Mouse (Mus musculus) left cerebral cortex, adult 8-10 months (tissue): ENCODE results near the gene Rfx7. TPM values are rescaled to one million over a fixed set of nuclear protein-coding genes. Genes with fewer than 3 reads are reported as not detected.
"Not testable (repeated sequence)": the region's sequence is repeated elsewhere in the genome, so short reads cannot be mapped to it uniquely, and the experiment has no call there.

Source experiments
- DNase-seq, 2 experiments: peaks; one replicate each; pipeline ENCODE4 v3.0.0; 2022; ENCODE audit warnings: low spot score in 2 of 2
- microRNA-seq, 2 experiments: library from miRNA; unstranded; fragments of <30 nt; microRNA quantifications; one replicate each; pipeline ENCODE4 v1.2.0; 2022
- total RNA-seq, 4 experiments: library from RNA; stranded (reverse); gene quantifications; 2 replicates each; pipeline ENCODE4 v1.2.4; 2022

Gene Rfx7
- total RNA-seq, 4 experiments from 2014 or later, result 28.4 to 33.9 (median 29.6) TPM

DNA sequence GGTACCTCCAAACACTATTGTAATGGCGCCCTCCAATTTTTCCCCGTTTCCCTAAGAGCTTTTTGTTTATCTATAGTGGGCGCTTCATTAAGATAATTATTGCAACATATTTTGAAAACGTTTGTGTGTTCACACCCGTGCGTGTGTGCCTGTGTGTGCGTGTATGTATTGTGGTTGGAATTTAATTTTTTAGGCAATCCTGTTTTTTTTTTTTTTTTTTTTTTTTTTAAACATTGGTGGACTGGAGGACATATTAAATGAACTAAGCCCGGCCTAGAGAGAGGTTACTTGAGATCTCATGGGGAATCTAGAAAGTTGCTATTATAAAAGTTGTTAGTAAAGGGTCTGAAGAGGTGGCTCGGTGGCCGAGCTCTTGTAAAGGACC lies 131.5 kb downstream of the Rfx7 start:
- no peak for DNase-seq

DNA sequence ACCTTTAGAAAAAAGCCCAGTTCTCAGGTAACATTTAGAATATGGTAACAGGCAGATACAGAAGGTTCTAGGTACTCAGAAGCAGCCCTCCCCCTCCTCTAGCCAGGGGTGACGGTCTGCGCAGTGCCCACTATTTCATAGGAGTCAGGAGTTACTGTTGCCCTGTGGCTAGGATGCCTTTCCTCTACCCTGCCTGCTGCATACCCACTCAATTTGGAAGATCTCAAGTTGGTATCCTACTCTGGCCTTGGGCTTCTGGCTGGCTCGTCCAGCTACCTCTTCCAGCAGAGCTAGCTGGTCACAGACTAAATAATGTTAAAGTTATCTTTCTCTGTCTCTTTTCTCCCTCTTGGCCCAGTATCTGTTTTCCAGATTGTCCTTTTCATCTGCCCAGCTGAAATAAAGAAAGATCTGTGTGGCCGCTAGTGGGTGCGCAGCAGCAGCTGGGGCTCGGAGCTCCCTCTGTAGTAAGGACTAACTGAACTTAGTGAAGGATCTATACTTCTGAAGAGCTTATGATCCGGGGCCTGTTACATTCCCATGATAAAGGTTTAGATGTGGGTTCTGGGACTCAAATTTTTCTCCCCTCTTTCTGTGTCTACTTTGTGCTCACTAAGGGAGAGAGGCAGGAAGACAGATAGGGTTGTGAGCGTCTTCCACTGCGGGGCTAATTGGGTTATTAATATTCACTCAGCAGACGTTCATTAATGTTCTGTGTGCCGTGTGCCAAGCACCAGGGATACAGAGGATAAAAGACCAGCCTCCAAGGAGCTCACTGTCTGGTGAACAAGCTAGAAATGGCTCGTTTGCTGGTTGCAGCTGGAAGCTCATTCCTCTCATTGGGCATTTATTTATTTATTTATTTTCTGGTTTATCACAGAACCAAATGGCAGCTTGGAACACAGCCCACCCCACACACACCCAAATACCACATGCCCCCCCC lies 132.6 kb downstream of the Rfx7 start:
- no peak for DNase-seq

DNA sequence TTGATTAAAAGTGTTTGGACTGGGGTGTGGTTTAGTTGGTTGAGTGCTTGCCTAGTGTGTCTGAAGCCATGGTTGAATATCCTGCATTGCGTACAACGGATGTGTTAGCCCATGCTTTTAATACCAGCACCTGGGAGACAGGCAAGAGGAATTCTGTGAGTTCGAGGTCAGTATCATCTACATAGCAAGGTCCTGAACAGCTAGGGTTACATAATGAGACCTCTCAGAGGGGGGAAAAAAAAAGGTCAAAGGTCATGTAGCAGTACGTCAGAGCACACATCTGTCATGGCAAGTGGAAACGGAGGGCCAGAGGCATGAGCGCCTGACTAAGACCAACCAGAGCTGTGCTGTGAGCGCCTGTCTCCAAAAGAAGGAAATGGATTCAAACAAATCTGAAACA lies 133.5 kb downstream of the Rfx7 start:
- no peak for DNase-seq

DNA sequence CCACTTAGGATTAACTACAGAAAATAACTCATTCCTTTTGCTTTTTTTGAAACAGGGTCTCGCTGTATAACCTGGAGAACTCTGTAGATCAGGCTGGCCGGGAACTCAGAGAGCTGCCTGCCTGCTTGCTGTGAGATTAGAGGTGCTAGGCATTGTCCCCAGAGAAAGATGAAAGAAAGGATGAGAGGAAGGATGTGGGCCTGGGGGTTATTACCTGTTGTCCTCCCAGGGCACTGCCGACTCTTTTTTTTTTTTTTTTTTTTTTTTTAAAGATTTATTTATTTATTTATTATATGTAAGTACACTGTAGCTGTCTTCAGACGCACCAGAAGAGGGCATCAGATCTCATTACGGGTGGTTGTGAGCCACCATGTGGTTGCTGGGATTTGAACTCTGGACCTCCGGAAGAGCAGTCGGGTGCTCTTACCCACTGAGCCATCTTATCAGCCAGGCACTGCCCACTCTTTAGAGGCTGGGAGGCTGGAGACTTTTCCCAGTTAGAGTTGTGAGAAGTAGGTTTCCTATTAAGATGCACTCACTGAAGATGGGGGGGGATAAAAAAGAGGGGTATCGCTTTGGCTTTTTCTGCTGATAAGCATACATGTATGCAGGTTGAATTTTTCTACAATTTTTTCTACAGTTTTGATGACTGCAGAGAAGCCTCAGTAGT lies 134.4 kb downstream of the Rfx7 start:
- not testable (repeated sequence) for DNase-seq

DNA sequence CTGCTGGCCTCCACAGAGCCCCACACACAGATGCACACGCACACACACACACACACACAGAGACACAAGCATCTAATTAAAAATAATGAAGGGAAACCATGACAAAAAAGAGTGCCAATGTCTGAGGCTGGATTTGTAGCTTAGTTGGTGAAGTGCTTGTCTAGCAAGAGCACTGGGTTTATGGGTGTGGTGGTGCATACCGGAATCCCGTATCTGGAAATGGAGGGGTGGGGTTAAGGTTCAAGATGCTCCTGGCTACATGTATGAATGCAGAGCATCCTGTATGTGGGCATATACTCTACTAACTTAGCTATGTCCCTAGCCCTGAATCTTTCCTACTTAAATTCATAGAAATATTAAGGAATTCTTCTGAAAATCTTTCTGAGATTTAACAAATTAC lies 135.1 kb downstream of the Rfx7 start:
- no peak for DNase-seq

DNA sequence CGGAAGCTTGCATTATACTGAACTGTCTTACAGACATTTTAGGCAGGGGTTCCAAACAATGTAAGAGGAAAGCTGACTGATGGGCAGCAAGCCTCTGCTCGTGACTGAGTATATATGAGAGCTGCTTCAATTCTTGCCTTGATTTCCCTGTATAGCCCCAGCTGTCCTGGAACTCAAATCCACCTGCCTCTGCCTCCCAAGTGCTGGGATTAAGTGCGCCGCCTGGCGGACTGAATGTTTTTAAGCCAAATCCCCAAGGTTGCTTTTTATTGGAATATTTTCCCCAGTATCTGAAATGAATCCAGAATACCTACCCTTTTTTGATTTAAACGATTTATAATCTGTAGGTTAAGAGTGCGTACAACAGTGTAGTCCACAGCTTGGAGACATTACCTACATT lies 137.3 kb downstream of the Rfx7 start:
- no peak for DNase-seq

DNA sequence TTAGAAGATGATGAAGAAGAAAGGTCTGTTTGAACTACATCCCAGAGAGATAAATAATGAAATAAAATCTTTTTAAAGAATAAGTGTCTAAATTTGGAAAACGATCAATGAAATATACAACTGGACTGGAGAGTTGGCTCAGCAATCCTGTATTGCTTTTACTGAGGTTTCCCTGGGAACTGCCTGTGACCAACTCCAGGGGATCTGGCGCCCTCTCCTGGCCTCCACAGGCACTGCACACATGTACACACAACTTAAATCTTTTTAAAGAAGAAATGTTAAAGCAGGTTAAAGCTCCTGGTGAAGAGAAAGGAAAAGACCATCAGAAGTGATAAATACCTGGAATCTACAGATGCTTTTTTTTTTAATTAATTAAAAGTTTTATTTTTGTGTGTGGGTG lies 140.3 kb downstream of the Rfx7 start:
- DNase-seq, result peak in 1 of 2 experiments; percentile 87

Small RNA genes lying within 50 kb of the gene (microRNA-seq; reads per million reads assigned to microRNA genes)
- 0 reads per million in 2 experiments for gene Gm28010

Other genes starting within 250 kb of the Rfx7 start
- 1 to 10 TPM in 2 of 4 experiments, under 1 TPM in 2; 0.55 to 1.4 (median 1.0) TPM for gene Mns1, start 94.2 kb upstream of the Rfx7 start, total RNA-seq
- 10 to 100 TPM; 12.2 to 13.3 (median 12.5) TPM for gene Tex9, start 40.0 kb upstream of the Rfx7 start, total RNA-seq
- 100 to 1,000 TPM; 276 to 301 (median 288) TPM for gene Nedd4, start 130.1 kb downstream of the Rfx7 start, total RNA-seq